Mouse (Mus musculus) urinary bladder, postnatal 4 days (tissue): Measurements from ENCODE around the gene Gucy1b2.

ENCODE experiments used
- DNase-seq, 2 experiments: peaks; one replicate each; pipeline ENCODE4 v3.0.0; 2021 to 2022; ENCODE audit warnings: low spot score in 2 of 2

Gene Gucy1b2

GRCm38 (mm10) chr14:62443840-62444430 is 12.2 kb downstream of the Gucy1b2 start:
- DNase-seq = no peak

GRCm38 (mm10) chr14:62442971-62443370 is 13.1 kb downstream of the Gucy1b2 start:
- no peak for DNase-seq

- DNase-seq = no peak
These were observed 16.1 kb downstream of the Gucy1b2 start for GRCm38 (mm10) chr14:62440036-62440435.

- no peak for DNase-seq
These were observed 17.9 kb downstream of the Gucy1b2 start for GRCm38 (mm10) chr14:62438236-62438635.

GRCm38 (mm10) chr14:62437806-62438205 is 18.3 kb downstream of the Gucy1b2 start:
- DNase-seq = no peak

- no peak for DNase-seq
These were observed 30.8 kb downstream of the Gucy1b2 start for GRCm38 (mm10) chr14:62425277-62425691.

GRCm38 (mm10) chr14:62422265-62422664 is 33.8 kb downstream of the Gucy1b2 start:
- DNase-seq = no peak

- no peak for DNase-seq
These were observed 38.6 kb downstream of the Gucy1b2 start for GRCm38 (mm10) chr14:62417501-62417900.

GRCm38 (mm10) chr14:62416742-62417134 is 39.4 kb downstream of the Gucy1b2 start:
- DNase-seq = no peak

GRCm38 (mm10) chr14:62416007-62416741 is 39.9 kb downstream of the Gucy1b2 start:
- no peak for DNase-seq

GRCm38 (mm10) chr14:62395346-62395745 is 60.7 kb downstream of the Gucy1b2 start:
- DNase-seq = no peak

- no peak for DNase-seq
These were observed 63.3 kb downstream of the Gucy1b2 start for GRCm38 (mm10) chr14:62392754-62393153.

- DNase-seq = no peak
These were observed 66.2 kb downstream of the Gucy1b2 start for GRCm38 (mm10) chr14:62389729-62390536.

- DNase-seq = no peak
These were observed 66.9 kb downstream of the Gucy1b2 start for GRCm38 (mm10) chr14:62389064-62389728.

GRCm38 (mm10) chr14:62383786-62384299 is 72.2 kb downstream of the Gucy1b2 start:
- DNase-seq = no peak

- no peak for DNase-seq
These were observed 73.0 kb downstream of the Gucy1b2 start for GRCm38 (mm10) chr14:62383109-62383508.

- no peak for DNase-seq
These were observed 75.5 kb downstream of the Gucy1b2 start for GRCm38 (mm10) chr14:62380606-62381005.

- DNase-seq = no peak
These were observed 76.7 kb downstream of the Gucy1b2 start for GRCm38 (mm10) chr14:62379391-62379790.

- no peak for DNase-seq
These were observed 80.0 kb downstream of the Gucy1b2 start for GRCm38 (mm10) chr14:62376115-62376514.

GRCm38 (mm10) chr14:62375694-62376093 is 80.4 kb downstream of the Gucy1b2 start:
- no peak for DNase-seq

GRCm38 (mm10) chr14:62374001-62374400 is 82.1 kb downstream of the Gucy1b2 start:
- no peak for DNase-seq

- no peak for DNase-seq
These were observed 85.3 kb downstream of the Gucy1b2 start for GRCm38 (mm10) chr14:62370819-62371218.
